Mouse (Mus musculus): ENCODE measurements around the gene Mrps31.

- TF ChIP-seq MAZ (IDR thresholded peaks at IDR 0.05; ENCODE audit: low read depth, low read length) (no peak), CTCF (conservative IDR thresholded peaks at IDR 0.05 in 1 of 2, IDR thresholded peaks at IDR 0.05 in 1 of 2; ENCODE audit: low read depth in 2 of 2, low read length in 2 of 2) (peak in 1 of 2 experiments; percentile 22; a peak in 2 of 4 replicates), NELFE (IDR thresholded peaks at IDR 0.05; ENCODE audit: low read depth, low read length) (no peak), NRF1 (IDR thresholded peaks at IDR 0.05; ENCODE audit: low read depth, low read length) (no peak), POLR2A (IDR thresholded peaks at IDR 0.05; ENCODE audit: low read depth, low read length) (no peak), EP300 (IDR thresholded peaks at IDR 0.05; ENCODE audit: low read length) (no peak), SIN3A (IDR thresholded peaks at IDR 0.05; ENCODE audit: low read length) (no peak), MXI1 (IDR thresholded peaks at IDR 0.05; ENCODE audit: low read depth, low read length) (no peak), RCOR1 (conservative IDR thresholded peaks at IDR 0.05; ENCODE audit: low read depth, low read length) (no peak), CHD2 (IDR thresholded peaks at IDR 0.05; ENCODE audit: low read length) (no peak), USF2 (conservative IDR thresholded peaks at IDR 0.05; ENCODE audit: low read depth, low read length) (no peak), RAD21 (IDR thresholded peaks at IDR 0.05; ENCODE audit: low read depth, low read length) (no peak; the same call in 1 of the 2 replicates), TCF12 (IDR thresholded peaks at IDR 0.05; ENCODE audit: low read depth, low read length) (no peak)
Measured at GRCm38 (mm10) chr8:22399285-22399880, 11.8 kb upstream of the Mrps31 start.
